Mouse (Mus musculus) mesoderm, embryonic 11.5 days (tissue): ENCODE measurements around the gene Plp2.
A peak's percentile ranks its signal among the peaks of the same experiment; 100 is the strongest.
"Not testable (repeated sequence)": the region's sequence is repeated elsewhere in the genome, so short reads cannot be mapped to it uniquely, and the experiment has no call there.

Experiments
- DNase-seq: peaks from one replicate; pipeline ENCODE4 v3.0.0-alpha.2; 2012; ENCODE audit warnings: low read depth, low spot score

The Plp2 gene

DNA sequence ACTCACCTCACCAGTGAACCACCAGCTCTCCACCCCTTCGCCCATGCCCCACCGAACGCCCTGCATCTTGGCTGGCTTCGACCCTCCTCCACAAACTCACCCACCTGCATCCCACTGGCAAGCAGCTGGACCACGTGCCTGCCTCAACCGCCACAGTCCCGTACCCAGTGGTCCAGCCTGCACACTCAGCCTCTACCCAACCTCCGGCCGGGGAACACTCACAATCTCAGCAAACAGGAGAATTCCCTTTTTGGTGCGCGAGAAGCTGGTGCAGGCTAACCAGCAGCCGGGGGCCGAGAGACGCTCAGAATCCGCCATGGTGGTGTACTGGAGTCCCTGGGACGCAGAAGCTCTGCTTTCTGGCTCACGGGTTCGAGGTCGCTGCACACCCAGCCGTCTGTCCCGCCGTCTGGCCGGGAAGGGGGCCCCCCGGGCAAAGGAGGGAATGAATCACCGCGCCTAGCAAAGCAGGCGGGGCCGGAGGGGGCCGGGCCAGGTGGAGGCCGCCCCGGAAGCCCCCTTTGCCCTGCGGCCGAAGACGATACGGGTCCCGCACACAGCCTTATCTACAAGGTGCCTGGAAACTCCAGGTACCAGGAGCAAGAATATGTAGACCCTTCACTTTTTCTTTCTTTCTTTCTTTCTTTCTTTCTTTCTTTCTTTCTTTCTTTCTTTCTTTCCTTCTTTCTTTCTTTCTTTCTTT, at the start of gene Plp2:
Plp2 (minus strand) TSS at position 470 of the 703 bp plus-strand sequence.
- no peak for DNase-seq

DNA sequence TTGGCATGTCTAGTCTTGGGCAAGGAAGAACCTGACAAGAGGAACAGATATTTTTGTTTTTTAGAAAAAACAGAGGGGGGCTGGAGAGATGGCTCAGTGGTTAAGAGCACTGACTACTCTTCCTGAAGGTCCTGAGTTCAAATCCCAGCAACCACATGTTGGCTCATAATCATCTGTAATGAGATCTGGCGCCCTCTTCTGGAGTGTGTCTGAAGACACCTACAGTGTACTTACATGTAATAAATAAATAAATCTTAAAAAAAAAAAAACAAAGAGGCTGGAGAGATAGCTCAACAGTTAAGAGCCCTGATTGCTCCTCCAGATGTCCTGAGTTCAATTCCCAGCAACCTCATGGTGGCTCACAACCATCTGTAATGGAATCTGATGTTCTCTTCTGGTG, 44.9 kb upstream of the Plp2 start:
- not testable (repeated sequence) for DNase-seq

GRCm38 (mm10) chrX:7714135-7714899, 43.1 kb upstream of the Plp2 start, which contains the start of gene Wdr45:
Gene Wdr45 (plus strand): TSS chrX:7714333.
- DNase-seq = peak; percentile 94

GRCm38 (mm10) chrX:7713764-7714134, 42.6 kb upstream of the Plp2 start:
- not testable (repeated sequence) for DNase-seq

DNA sequence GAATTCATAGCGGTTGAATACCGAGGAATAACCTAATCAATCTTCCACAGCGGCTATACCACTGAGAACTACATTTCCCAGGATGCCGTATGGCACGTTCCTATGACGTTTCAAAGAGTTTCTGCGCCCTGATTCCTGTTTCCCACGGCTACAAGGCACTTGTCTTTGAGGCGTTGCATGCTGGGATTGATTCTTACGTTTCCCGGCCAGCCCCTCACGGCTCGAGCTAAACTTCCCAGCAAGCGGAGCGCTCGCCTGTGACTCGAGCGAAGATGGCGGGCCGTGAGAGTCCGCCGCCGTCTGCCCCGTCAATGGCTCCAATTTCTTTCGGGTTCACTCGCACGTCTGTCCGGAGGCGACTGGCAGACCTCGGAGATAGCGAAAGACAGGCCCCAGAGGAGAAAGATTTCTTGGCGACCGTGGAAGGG, 25.8 kb upstream of the Plp2 start, which contains the start of gene Gpkow:
Gpkow (plus strand) TSS at position 178 of the 428 bp plus-strand sequence.
- DNase-seq = peak; percentile 92

- DNase-seq = no peak
Measured at GRCm38 (mm10) chrX:7696520-7696919, 25.3 kb upstream of the Plp2 start.

DNA sequence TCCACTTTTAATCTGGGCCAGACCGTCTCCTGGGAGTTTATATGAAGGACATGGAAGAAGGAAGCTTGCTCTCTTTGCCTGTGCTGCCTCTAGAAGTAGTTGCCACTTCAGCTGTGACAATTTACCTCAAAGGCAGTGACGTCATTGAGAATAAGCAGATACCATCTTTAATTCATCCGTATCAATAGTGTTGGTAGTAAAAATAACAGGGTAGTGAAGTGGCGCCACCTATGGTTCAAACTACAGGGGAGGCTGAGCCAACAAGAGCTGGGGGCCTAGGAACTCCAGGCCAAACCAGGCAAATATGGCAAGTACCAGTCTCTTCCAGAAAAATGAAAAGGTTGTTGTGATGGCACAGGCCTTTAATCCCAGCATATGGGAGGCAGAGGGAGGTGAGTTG, 21.7 kb upstream of the Plp2 start:
- DNase-seq = peak; percentile 33

DNA sequence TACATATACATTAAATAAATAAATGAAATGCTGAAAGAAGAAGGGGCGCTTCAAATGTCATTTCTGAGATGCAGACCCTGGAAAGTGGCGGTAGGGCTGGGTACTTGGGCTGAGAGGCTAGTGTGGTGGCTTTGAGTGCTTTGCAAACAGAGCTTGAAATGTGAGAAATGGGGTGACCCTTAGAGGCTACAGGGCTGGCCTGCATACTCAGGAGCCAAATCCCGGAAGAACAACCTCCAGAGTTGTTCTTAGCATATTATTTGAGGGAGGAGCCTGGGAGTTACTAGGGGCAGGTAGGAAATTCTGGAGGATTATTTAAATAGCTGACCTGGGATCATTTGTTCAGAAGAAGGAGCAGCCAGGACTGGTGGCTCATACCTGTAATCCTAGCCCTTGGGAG, 19.3 kb upstream of the Plp2 start:
- no peak for DNase-seq

DNA sequence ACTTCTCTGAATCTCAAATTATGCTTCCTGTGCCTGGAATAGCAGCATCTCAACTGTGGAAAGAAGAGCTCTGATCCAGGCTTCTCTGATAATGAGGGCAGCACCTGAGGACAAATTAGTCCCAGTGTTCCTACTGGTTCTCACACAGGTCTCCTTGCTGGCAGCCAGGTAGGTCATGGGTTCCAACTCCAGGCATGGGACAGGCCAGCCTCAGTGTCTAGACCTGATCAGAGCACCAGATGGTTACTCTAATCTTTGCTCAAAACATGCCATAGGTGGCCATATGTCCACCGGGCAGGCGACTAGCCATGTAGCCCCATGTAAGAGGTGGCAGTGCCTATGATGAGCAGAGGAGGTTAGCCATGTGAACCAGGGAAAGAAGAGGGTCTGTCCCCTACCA, 17.1 kb upstream of the Plp2 start:
- no peak for DNase-seq

- no peak for DNase-seq
Measured at GRCm38 (mm10) chrX:7680864-7681263, 9.7 kb upstream of the Plp2 start, which contains the start of gene Magix. Gene Magix (minus strand): TSS chrX:7681251.

DNA sequence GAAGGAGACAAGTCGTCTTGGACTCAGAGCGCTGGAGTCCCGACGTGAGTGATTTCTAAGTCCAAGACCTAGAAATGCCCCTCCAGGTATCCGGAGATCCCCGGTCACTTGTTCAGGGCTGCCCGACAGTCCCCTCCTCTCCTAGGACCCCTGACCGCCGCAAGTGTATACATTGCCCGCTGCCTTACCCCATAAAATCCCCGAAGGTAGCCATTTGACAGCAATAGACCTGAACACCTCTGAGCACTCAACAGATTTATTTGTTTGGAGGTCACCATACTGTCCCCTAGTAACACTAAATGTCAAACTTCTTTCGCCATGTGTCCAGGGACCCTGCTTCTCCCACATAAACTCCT, 8.8 kb upstream of the Plp2 start:
- DNase-seq = no peak

- DNase-seq = peak; percentile 93
Measured at GRCm38 (mm10) chrX:7679405-7680056, 8.3 kb upstream of the Plp2 start.

DNA sequence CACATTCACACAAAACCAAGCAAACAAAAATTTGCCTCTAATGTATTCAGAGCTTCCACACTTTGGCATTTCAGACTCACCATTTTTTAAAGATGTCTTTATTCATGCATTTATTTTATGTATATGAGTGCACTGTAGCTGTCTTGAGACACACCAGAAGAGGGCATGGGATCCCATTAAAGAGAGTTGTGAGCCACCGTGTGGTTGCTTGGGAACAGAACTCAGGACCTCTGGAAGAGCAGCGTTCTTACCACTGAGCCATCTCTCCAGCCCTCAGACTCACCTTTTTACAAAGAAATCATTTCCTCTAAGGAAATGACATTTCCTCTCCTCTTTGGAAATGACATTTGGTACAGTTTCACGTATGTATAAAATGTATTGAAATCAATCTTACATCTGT, 7.8 kb upstream of the Plp2 start:
- DNase-seq = no peak

GRCm38 (mm10) chrX:7675001-7675380, 3.8 kb upstream of the Plp2 start:
- DNase-seq = no peak

DNA sequence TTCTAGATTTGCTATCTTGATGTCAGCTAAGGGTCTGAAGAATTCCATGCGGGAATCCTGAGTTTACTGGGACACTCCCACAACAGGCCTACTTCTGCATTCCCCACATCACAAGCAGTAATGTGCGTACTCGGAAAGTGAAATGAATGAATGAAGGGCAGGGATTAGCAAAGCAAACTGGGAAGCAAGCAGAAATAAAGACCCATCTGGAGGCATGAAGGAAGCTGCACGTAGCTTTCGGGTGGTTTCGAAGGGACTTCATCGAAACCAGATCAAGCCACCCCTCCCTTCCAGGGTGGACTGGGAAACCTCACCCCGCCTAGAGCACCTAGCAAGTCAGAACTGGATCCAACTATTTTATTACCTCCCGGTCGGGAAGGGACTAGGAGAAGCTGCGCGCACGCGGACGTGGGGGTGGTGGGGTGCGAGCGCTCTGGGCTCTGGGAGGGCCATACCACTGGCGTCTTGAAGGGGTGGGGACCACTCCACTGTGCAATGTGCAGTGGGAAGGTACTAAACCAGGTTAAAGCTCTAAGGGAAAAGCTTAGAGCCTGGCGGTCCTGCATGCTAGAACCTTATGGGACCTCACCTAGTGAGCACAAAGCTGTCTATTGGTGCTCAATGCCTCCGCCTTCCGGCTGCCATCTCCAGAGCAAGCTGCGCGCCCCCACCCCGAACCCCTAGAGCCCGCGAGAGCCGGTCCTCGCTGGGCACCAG, 3.3 kb upstream of the Plp2 start:
- DNase-seq = peak; percentile 4

DNA sequence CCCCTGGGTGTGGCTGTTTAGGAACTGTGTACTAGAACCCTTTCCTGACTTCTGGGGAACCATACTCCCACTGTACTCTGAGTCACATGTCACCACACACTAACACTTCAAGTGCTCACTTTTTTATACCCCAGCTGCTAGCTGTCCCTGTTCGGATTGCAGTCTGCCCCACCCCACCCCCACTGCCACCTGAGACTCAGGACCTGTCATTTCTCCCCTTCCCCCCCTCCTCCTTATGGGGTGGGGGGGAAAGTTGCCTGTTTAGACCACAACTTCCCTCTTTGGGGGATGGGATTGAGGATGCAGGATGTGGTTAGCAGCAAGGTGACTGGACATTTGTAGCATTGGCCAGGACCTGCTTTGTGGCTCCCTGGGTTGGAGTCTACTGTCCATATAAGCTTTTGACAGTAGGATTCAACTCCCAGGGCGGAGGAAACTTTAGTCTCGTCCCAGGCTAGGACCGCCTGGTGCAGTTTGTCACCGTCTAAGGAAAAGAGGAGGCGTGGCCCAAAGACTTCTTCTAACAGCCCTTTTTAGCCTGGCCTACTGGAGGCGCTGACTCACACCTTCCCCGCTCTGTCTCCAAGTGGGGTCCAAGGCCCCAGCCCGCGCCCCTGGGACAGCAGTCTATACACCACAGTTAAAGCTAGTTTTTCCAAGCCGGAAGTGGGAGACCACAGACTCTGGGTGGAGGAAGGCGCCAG, 2.5 kb upstream of the Plp2 start:
- DNase-seq = peak; percentile 6

- DNase-seq = no peak
Measured at GRCm38 (mm10) chrX:7672739-7673138, 1.5 kb upstream of the Plp2 start.

- peak; percentile 56 for DNase-seq
Measured at GRCm38 (mm10) chrX:7670390-7670881, 754 bp downstream of the Plp2 start.

DNA sequence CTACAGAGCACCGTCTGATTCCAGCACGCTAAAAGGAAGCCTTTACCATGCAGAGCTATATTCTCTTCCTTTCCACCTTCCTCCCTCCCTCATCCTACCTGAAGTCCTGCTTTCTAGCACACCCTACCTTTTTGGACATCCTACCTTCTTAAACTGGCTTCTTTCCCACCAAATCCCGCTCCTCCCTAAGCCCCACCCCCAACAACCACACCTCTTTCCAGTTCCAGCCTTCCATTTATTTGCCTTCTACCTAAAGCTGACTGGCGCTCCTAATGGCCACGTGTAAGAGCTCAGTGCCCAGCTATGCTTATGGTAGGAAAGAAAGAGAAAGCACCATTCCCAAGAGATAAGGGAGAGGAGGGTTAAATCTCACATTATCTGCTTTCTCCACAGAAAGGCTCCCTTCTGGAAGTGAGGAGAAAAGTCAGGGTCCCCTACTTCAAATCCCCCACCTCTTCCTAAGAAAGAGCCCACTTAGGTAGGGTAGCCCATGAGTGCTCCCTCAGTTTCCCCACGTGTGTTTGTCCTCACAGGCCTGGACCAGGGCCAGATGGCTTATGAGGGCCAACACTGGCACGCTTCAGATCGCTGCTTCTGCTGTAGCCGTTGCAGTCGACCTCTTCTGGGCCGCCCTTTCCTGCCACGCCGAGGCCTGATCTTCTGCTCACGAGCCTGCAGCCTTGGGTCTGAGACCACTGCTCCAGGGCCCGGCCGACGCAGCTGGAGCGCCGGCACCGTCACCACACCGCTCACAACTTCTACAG, 5.3 kb downstream of the Plp2 start:
- DNase-seq = no peak

DNA sequence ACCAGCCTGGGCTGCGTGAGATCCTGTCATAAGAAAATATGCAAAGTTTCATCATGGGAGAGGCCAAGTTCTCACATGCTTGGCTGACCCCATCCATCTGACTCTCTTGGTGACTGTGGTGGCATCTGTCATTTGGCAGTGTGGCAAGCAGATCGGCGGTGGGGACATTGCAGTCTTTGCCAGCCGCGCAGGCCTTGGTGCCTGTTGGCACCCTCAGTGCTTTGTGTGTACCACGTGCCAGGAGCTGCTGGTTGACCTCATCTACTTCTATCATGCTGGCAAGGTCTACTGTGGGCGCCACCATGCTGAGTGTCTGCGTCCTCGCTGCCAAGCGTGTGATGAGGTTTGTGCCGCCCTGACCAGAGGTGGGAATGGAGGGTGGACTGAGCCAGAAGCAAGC, 6.4 kb downstream of the Plp2 start:
- no peak for DNase-seq
